In the genomic region with DNA sequence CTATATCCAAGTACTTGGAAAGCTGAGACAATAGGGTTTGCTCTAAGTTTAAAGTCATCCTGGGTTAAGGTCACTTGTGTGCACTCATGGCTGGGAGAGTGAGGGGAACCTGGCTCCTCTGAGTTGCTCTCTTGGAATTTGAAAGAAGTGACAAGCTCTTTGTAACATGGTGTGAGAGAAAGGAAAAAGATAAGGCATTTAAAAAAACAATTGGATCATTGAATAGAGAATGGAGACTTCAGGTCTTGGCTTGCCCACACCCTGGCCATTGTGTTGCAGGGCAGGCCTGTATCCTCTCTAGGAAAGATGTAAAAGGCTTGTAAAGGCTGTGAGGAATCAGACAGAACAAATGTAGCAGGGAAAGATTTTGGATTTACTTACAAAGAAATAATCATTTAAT, we compare ENCODE assay signal across 20 mouse cellular contexts. TPM values are rescaled to one million over a fixed set of nuclear protein-coding genes. Genes with fewer than 3 reads are reported as not detected.
"Had no signal": no experiment of that assay in that cellular context is flagged by ENCODE, and none has a peak within 500 bp of the region (broad histone marks: within the 10 kb centered on the region; RNA-seq: fewer than 3 reads in every experiment).

No protein-coding gene starts in this region.

- DNase-seq: gastrocnemius, postnatal 14 days; gastrocnemius, postnatal 36 days; heart, adult 2 months; heart, postnatal 14 days; heart, postnatal 36 days; kidney, adult 18-20 months; kidney, adult 8-10 months; kidney, postnatal 10 days; kidney, postnatal 25 days; kidney, postnatal 4 days had no signal

RNA-seq across cellular contexts. Expression of gene Crygd, which starts 4.6 kb away (rescaled TPM):
- total RNA-seq: gastrocnemius, adult 18-20 months; gastrocnemius, adult 8-10 months; gastrocnemius, postnatal 14 days; gastrocnemius, postnatal 36 days; heart, adult 2 months; heart, postnatal 14 days; heart, postnatal 36 days; hematopoietic stem cell, adult 5-6 weeks; layer of hippocampus, adult 2 months; layer of hippocampus, postnatal 10 days; layer of hippocampus, postnatal 25 days; left cerebral cortex, adult 2 months; left cerebral cortex, postnatal 14 days; left cerebral cortex, postnatal 36 days; liver, adult 2 months had no signal

RNA-seq across cellular contexts. Expression of gene Crygc, which starts 5.6 kb away (rescaled TPM):
- total RNA-seq: gastrocnemius, adult 18-20 months; gastrocnemius, adult 8-10 months; gastrocnemius, postnatal 14 days; gastrocnemius, postnatal 36 days; heart, adult 2 months; heart, postnatal 14 days; heart, postnatal 36 days; hematopoietic stem cell, adult 5-6 weeks; layer of hippocampus, adult 2 months; layer of hippocampus, postnatal 10 days; layer of hippocampus, postnatal 25 days; left cerebral cortex, adult 2 months; left cerebral cortex, postnatal 14 days; left cerebral cortex, postnatal 36 days; liver, adult 2 months had no signal

RNA-seq across cellular contexts. Expression of gene Crygb, which starts 14.2 kb away (rescaled TPM):
- total RNA-seq: gastrocnemius, adult 18-20 months; gastrocnemius, adult 8-10 months; gastrocnemius, postnatal 14 days; gastrocnemius, postnatal 36 days; heart, adult 2 months; heart, postnatal 14 days; heart, postnatal 36 days; hematopoietic stem cell, adult 5-6 weeks; layer of hippocampus, adult 2 months; layer of hippocampus, postnatal 10 days; layer of hippocampus, postnatal 25 days; left cerebral cortex, adult 2 months; left cerebral cortex, postnatal 14 days; left cerebral cortex, postnatal 36 days; liver, adult 2 months had no signal

RNA-seq across cellular contexts. Expression of gene Cryge, which starts 16.9 kb away (rescaled TPM):
- total RNA-seq: gastrocnemius, adult 18-20 months; gastrocnemius, adult 8-10 months; gastrocnemius, postnatal 14 days; gastrocnemius, postnatal 36 days; heart, adult 2 months; heart, postnatal 14 days; heart, postnatal 36 days; hematopoietic stem cell, adult 5-6 weeks; layer of hippocampus, adult 2 months; layer of hippocampus, postnatal 10 days; layer of hippocampus, postnatal 25 days; left cerebral cortex, adult 2 months; left cerebral cortex, postnatal 14 days; left cerebral cortex, postnatal 36 days; liver, adult 2 months had no signal

RNA-seq across cellular contexts. Expression of gene Akr1cl, which starts 35.3 kb away (rescaled TPM):
- total RNA-seq: gastrocnemius, postnatal 14 days; gastrocnemius, postnatal 36 days; heart, adult 2 months; heart, postnatal 36 days; hematopoietic stem cell, adult 5-6 weeks; layer of hippocampus, adult 2 months; layer of hippocampus, postnatal 10 days; layer of hippocampus, postnatal 25 days; left cerebral cortex, adult 2 months; left cerebral cortex, postnatal 14 days; left cerebral cortex, postnatal 36 days had no signal
